Mouse (Mus musculus) thymus, adult 2 months (tissue): ENCODE measurements around the gene Efcc1. TPM values are rescaled to one million over a fixed set of nuclear protein-coding genes. Genes with fewer than 3 reads are reported as not detected.

ENCODE experiments used
- DNase-seq: peaks from one replicate; pipeline ENCODE4 v3.0.0; 2021
- H3K27ac ChIP-seq: fragments of 200-500 bp; 2 replicates; pipeline ENCODE4 v1.5.1; 2012; ENCODE audit warnings: low read length, control low read depth; ENCODE audit not compliant: control insufficient read depth, insufficient read depth
- H3K27me3 ChIP-seq: fragments of 200-500 bp; 2 replicates; pipeline ENCODE4 v1.6.1; 2012; ENCODE audit warnings: mild to moderate bottlenecking, low read length, moderate library complexity, mixed read lengths; ENCODE audit not compliant: control insufficient read depth, insufficient read depth
- H3K36me3 ChIP-seq: fragments of 200-500 bp; 2 replicates; pipeline ENCODE4 v1.6.1; 2012; ENCODE audit warnings: mild to moderate bottlenecking, low read length, moderate library complexity; ENCODE audit not compliant: control insufficient read depth, insufficient read depth
- H3K4me1 ChIP-seq: fragments of 200-500 bp; replicated peaks from 2 replicates; pipeline ENCODE4 v1.6.1; 2012; ENCODE audit warnings: low read length; ENCODE audit not compliant: control insufficient read depth, insufficient read depth
- H3K4me3 ChIP-seq: fragments of 200-500 bp; 2 replicates; pipeline ENCODE4 v1.5.1; 2012; ENCODE audit warnings: mild to moderate bottlenecking, low read length, control low read depth, moderate library complexity; ENCODE audit not compliant: control insufficient read depth, insufficient read depth
- CTCF ChIP-seq: fragments of 200-500 bp; IDR thresholded peaks from 2 replicates; pipeline ENCODE4 v1.5.1; 2012; ENCODE audit warnings: mild to moderate bottlenecking, control low read depth, low read length, moderate library complexity, borderline replicate concordance; ENCODE audit not compliant: control insufficient read depth, poor library complexity, insufficient read depth; ENCODE audit errors: extremely low read depth
- POLR2A ChIP-seq: fragments of 200-500 bp; IDR thresholded peaks from 2 replicates; pipeline ENCODE4 v1.6.1; 2012; ENCODE audit warnings: mild to moderate bottlenecking, low read length, control low read depth, moderate library complexity; ENCODE audit not compliant: control insufficient read depth, poor library complexity, insufficient read depth; ENCODE audit errors: extremely low read depth
- WGBS: fragments of 180-500 bp; shearing (Covaris S2); methylation state at CpG from one replicate; pipeline ENCODE4 v1.1.7; 2018; 5-methylcytosine and 5-hydroxymethylcytosine counted together
- polyA plus RNA-seq: library from polyadenylated mRNA; depleted of rRNA; stranded (reverse); fragments of >200 nt; gene quantifications from 2 replicates; pipeline ENCODE4 v1.2.3, GENCODE M21; 2012

The Efcc1 gene
- polyA plus RNA-seq, 1 experiment, result 0.55 TPM

- 43% methylated on average over 7 of the region's 7 CpGs for WGBS
- Histone ChIP-seq H3K27ac (no peak overlapping the region), H3K4me1 (no peaks in the 10 kb centered on the region), H3K36me3 (no peaks in the 10 kb centered on the region), H3K4me3 (no peak overlapping the region), H3K27me3 (no peaks in the 10 kb centered on the region)
- TF ChIP-seq CTCF (no peak), POLR2A (no peak)
- no peak for DNase-seq
Observed at GRCm38 (mm10) chr6:87790779-87791480, 60.3 kb downstream of the Efcc1 start.

- no peak overlapping the region for H3K4me3 ChIP-seq
- H3K36me3 ChIP-seq, result no peaks in the 10 kb centered on the region
Observed at GRCm38 (mm10) chr6:87791826-87792225, 61.2 kb downstream of the Efcc1 start.

GRCm38 (mm10) chr6:87793821-87794510 lies 63.3 kb downstream of the Efcc1 start:
- WGBS, result over 99% methylated on average over 10 of the region's 10 CpGs
- Histone ChIP-seq H3K36me3 (no peaks in the 10 kb centered on the region), H3K4me3 (no peak overlapping the region), H3K4me1 (no peaks in the 10 kb centered on the region), H3K27me3 (no peaks in the 10 kb centered on the region), H3K27ac (no peak overlapping the region)
- TF ChIP-seq POLR2A, result no peak
- TF ChIP-seq CTCF, result no peak
- DNase-seq, result no peak

More at GRCm38 (mm10) chr6:87791826-87792225, 61.2 kb downstream of the Efcc1 start:
- no peaks in the 10 kb centered on the region for H3K4me1 ChIP-seq
- no peak for DNase-seq
- H3K27me3 ChIP-seq, result no peaks in the 10 kb centered on the region
- H3K27ac ChIP-seq, result no peak overlapping the region
- no peak for TF ChIP-seq CTCF
- no peak for TF ChIP-seq POLR2A
- WGBS, result 95% methylated on average over 5 of the region's 5 CpGs

- Histone ChIP-seq H3K4me1 (no peaks in the 10 kb centered on the region), H3K36me3 (no peaks in the 10 kb centered on the region), H3K4me3 (no peak overlapping the region), H3K27me3 (no peaks in the 10 kb centered on the region), H3K27ac (no peak overlapping the region)
- no peak for DNase-seq
- TF ChIP-seq POLR2A, result no peak
- TF ChIP-seq CTCF, result no peak
- WGBS, result 93% methylated on average over 6 of the region's 6 CpGs
Observed at GRCm38 (mm10) chr6:87795385-87796150, 64.9 kb downstream of the Efcc1 start.

DNA sequence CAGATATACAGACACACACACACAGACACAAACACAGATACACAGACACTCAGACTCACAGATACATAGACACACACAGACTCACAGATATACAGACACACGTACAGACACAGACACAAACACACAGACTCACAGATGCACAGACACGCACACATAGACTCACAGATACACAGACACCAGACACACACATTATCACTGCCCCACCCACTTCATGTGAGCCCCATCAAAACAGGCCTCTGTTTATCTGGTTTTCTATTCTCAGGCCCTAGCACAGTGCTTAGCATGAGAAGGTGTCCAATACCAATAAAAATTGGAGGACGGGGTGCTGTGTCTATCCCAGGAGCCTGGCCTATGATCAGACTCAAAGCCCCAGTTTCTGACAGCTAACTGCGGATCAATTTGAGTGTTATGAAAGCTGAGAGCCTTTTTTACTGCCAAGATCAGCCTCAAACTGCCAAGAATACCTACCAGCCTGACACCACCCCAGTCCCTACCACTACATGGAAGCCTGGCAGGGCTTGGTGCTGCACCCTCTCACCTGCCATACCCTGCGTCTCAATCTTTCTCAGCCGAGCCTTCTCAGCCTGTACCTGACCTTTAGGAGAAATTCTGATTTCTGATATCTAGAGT lies 65.7 kb downstream of the Efcc1 start:
- Histone ChIP-seq H3K27ac (no peak overlapping the region), H3K36me3 (no peaks in the 10 kb centered on the region), H3K27me3 (no peaks in the 10 kb centered on the region), H3K4me1 (no peaks in the 10 kb centered on the region), H3K4me3 (no peak overlapping the region)
- TF ChIP-seq CTCF, result no peak
- no peak for TF ChIP-seq POLR2A
- WGBS, result 93% methylated on average over 6 of the region's 6 CpGs
- no peak for DNase-seq

DNA sequence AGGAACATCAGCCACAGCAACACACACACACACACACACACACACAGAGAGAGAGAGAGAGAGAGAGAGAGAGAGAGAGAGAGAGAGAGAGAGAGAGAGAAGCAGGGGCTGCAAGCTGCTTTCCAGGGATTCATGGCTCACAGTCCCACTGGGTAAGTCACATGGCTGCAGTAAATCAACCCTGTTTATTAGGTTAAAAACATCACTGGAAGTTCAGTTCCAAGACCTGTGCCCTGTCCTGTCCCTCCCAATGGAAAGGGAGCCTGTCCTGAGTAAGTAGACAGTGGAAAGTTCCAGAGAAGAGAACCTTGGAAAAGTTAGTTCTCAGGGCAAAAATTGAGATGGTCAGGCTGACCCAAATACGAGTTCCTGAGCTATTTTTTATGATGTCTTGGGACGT lies 66.7 kb downstream of the Efcc1 start:
- Histone ChIP-seq H3K4me3 (no peak overlapping the region), H3K36me3 (no peaks in the 10 kb centered on the region), H3K4me1 (no peaks in the 10 kb centered on the region), H3K27ac (no peak overlapping the region), H3K27me3 (no peaks in the 10 kb centered on the region)
- 89% methylated on average over 2 of the region's 2 CpGs for WGBS
- DNase-seq, result no peak
- no peak for TF ChIP-seq CTCF
- no peak for TF ChIP-seq POLR2A
